Mouse (Mus musculus): ENCODE measurements around the gene Pard3b.

DNA sequence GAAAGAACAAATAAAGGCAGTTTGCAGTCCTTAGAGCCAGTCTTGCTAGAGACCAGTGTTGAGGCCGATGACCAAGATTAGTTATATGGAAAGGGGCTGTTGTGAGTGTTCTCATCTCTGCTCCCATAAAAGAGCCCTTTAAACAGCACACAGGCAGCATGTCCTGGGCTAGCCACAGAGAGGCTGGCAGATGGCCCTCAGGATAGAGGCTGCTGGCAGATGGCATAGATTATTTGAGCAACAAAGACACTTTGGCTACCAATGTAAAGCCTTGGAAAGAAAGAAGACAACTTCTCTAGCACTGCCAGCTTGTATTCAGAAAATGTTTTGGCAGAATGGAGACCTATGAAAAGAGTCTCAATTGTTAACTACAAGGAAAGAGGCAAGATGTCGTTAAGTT, 274.3 kb downstream of the Pard3b start:
- TF ChIP-seq CTCF (conservative IDR thresholded peaks at IDR 0.05; ENCODE audit: low read length), result no peak
- TF ChIP-seq NANOG (IDR thresholded peaks at IDR 0.05; ENCODE audit: borderline replicate concordance, low read length), result no peak
